Mouse (Mus musculus) cerebellum, adult 9-10 months (tissue): ENCODE measurements at regions not wholly inside any gene's neighbourhood (a gene's known extent, or its start where the extent isn't known, plus 50 kb on each side); places are given as distances from the start of the nearest gene placed in this dataset.

ENCODE experiments used
- DNase-seq: peaks from one replicate; pipeline ENCODE4 v3.0.0; 2022

DNA sequence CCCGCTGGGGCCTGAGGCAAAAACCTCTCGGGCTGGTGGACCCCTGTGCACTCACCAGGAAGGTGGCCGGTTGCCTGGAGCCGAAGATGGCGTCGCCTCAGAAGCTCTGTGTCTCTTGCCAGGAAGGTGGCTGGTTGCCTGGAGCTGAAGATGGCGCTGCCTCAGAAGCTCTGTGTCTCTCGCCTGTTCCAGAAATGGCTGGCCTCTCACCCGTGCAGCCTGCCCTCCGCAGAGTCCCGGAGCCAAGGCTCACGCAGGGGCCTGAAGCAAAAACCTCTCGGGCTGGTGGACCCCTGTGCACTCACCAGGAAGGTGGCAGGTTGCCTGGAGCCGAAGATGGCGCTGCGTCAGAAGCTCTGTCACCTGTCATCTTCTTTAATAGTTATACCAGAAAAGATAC lies 408.4 kb upstream of the Zfp804a start:
- DNase-seq = peak; percentile 10
